Mouse (Mus musculus): ENCODE results near the gene Cacna2d3.

DNA sequence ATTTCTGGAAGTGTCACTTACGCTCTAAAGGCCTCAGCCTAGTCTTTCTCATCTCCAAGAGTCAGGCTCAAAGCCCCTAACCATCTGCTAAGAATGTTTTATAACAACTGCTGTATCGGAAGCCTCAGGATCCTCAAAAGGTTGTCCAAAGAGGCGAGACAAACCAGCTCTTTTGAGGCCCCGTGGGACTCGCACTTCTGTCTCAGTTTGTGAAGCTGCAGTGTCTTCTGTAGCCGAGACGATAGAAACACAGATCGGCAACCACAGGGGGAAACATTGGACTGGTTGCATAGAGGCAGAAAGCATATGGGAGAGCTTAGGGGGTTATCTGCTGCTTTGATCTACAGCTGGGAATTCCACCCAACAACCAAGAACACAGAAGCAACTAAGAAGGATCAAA is 327.9 kb downstream of the Cacna2d3 start:
- TF ChIP-seq CTCF (conservative IDR thresholded peaks at IDR 0.05; ENCODE audit: low read length): no peak
- no peak for TF ChIP-seq NANOG (IDR thresholded peaks at IDR 0.05; ENCODE audit: borderline replicate concordance, low read length)

Measured in E14TG2a.4 (cell line).